Mouse (Mus musculus) testis, adult 2 months (tissue): ENCODE data around the gene C1qb.

Source experiments
- CTCF ChIP-seq: fragments of 200-500 bp; IDR thresholded peaks from 2 replicates; pipeline ENCODE4 v1.5.1; 2012; ENCODE audit warnings: low read depth, mild to moderate bottlenecking, inconsistent platforms, low read length, moderate library complexity; ENCODE audit not compliant: control insufficient read depth, insufficient read depth, insufficient replicate concordance
- POLR2A ChIP-seq: fragments of 200-500 bp; IDR thresholded peaks from 2 replicates; pipeline ENCODE4 v1.6.1; 2012; ENCODE audit warnings: low read depth, mild to moderate bottlenecking, inconsistent platforms, low read length, moderate library complexity; ENCODE audit not compliant: control insufficient read depth

DNA sequence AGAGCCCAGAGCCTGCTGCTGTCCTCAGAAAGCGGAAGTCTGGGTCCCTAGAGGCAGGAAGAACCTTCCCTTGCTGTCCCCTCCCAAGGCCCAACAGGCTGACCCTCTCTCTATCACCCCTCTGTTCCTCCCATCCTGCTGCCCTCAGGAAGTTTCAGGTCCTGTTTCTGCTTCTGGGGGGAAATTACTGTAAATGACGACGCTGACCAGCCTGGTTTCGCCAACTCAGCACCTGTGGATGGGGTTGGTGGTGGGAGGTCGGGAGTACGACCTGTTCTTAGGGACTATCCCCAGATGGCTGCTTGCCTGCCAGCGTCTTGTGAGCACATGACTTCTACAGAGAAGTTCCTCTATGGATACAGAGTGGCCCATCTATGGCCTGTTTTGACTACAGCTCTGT is at the start of gene C1qb:
- no peak for TF ChIP-seq CTCF
- TF ChIP-seq POLR2A = 0 out of 2 replicates have a peak, but pooled peaks have one; percentile 1
